Mouse (Mus musculus) hindbrain, embryonic 14.5 days (tissue): Measurements from ENCODE around the gene Ppp1r16b. TPM values are rescaled to one million over a fixed set of nuclear protein-coding genes. Genes with fewer than 3 reads are reported as not detected.
"Not testable (repeated sequence)": the region's sequence is repeated elsewhere in the genome, so short reads cannot be mapped to it uniquely, and the experiment has no call there.

Experiments used
- ATAC-seq: fragments of 200-750 bp; cut with Nextera tagmentation; 2 replicates; pipeline ENCODE4 v1.8.0; 2017; ENCODE audit warnings: moderate number of reproducible peaks, mild to moderate bottlenecking, moderate TSS enrichment, moderate library complexity; ENCODE audit not compliant: low FRiP score
- DNase-seq: peaks from one replicate; pipeline ENCODE4 v3.0.0-alpha.2; 2015; ENCODE audit warnings: low spot score
- H3K27ac ChIP-seq: fragments of 300-500 bp; sonication (generic); 2 replicates; pipeline ENCODE4 v1.5.1; 2014; ENCODE audit warnings: mild to moderate bottlenecking, moderate library complexity
- H3K27me3 ChIP-seq: fragments of 300-500 bp; sonication (generic); 2 replicates; pipeline ENCODE4 v1.6.1; 2014; ENCODE audit warnings: mild to moderate bottlenecking, low read length, mixed read lengths; ENCODE audit not compliant: control insufficient read depth, insufficient read depth
- H3K36me3 ChIP-seq: fragments of 300-500 bp; sonication (generic); replicated peaks from 2 replicates; pipeline ENCODE4 v1.6.1; 2014; ENCODE audit not compliant: control insufficient read depth, insufficient read depth
- H3K4me1 ChIP-seq: fragments of 300-500 bp; sonication (generic); replicated peaks from 2 replicates; pipeline ENCODE4 v1.6.1; 2014; ENCODE audit warnings: antibody characterized with exemption, low read length, mixed read lengths; ENCODE audit not compliant: control insufficient read depth, insufficient read depth
- H3K4me2 ChIP-seq: fragments of 300-500 bp; sonication (generic); replicated peaks from 2 replicates; pipeline ENCODE4 v1.6.1; 2014; ENCODE audit warnings: mild to moderate bottlenecking, moderate library complexity
- H3K4me3 ChIP-seq: fragments of 300-500 bp; sonication (generic); replicated peaks from 2 replicates; pipeline ENCODE4 v1.5.1; 2014; ENCODE audit warnings: mild to moderate bottlenecking, low read length
- H3K9ac ChIP-seq: fragments of 300-500 bp; sonication (generic); 2 replicates; pipeline ENCODE4 v1.6.1; 2014
- H3K9me3 ChIP-seq: fragments of 300-500 bp; sonication (generic); 2 replicates; pipeline ENCODE4 v1.6.1; 2016; ENCODE audit warnings: low read length; ENCODE audit not compliant: control insufficient read depth
- WGBS: fragments of 180-500 bp; shearing (Covaris S2); extraction: QIAGEN DNeasy Blood & Tissue Kit; methylation state at CpG from one replicate; pipeline ENCODE4 v1.1.7; 2014; 5-methylcytosine and 5-hydroxymethylcytosine counted together
- polyA plus RNA-seq: library from polyadenylated mRNA; unstranded; fragments of >200 nt; fragmentation: Nextera tagmentation; extraction: Ambion mirVana; gene quantifications from 2 replicates; pipeline ENCODE4 v1.2.1, GENCODE M21; 2014

The Ppp1r16b gene
- polyA plus RNA-seq, 1 experiment from 2014 or later, result 20.0 TPM

- H3K9me3 ChIP-seq, result no peaks in the 10 kb centered on the region
- H3K36me3 ChIP-seq, result no peaks in the 10 kb centered on the region
- ATAC-seq (no peak), DNase-seq (no peak)
- 92% methylated on average over 8 of the region's 8 CpGs for WGBS
- no peak overlapping the region for H3K4me3 ChIP-seq
- H3K4me2 ChIP-seq, result no peak overlapping the region
- no peak overlapping the region for H3K9ac ChIP-seq
- H3K4me1 ChIP-seq, result peaks cover 4% of the 10 kb centered on the region; the same call in 1 of the 2 replicates
- H3K27ac ChIP-seq, result no peak overlapping the region
- H3K27me3 ChIP-seq, result no peaks in the 10 kb centered on the region
Measured at GRCm38 (mm10) chr2:158735340-158735739, 70.1 kb downstream of the Ppp1r16b start.

- H3K9ac ChIP-seq, DNase-seq, H3K4me2 ChIP-seq, H3K4me3 ChIP-seq, H3K36me3 ChIP-seq, H3K9me3 ChIP-seq, H3K4me1 ChIP-seq, ATAC-seq, H3K27ac ChIP-seq, H3K27me3 ChIP-seq: not testable (repeated sequence)
- 88% methylated on average over 4 of the region's 4 CpGs for WGBS
Measured at GRCm38 (mm10) chr2:158736247-158736646, 71.0 kb downstream of the Ppp1r16b start.

GRCm38 (mm10) chr2:158738591-158738990, 73.4 kb downstream of the Ppp1r16b start:
- Histone ChIP-seq H3K27ac (no peak overlapping the region; the same call in 1 of the 2 replicates), H3K4me1 (peaks cover 4% of the 10 kb centered on the region; the same call in 1 of the 2 replicates), H3K9ac (no peak overlapping the region), H3K4me3 (no peak overlapping the region), H3K36me3 (no peaks in the 10 kb centered on the region), H3K27me3 (no peaks in the 10 kb centered on the region), H3K9me3 (no peaks in the 10 kb centered on the region), H3K4me2 (no peak overlapping the region)
- no peak for DNase-seq
- 41% methylated on average over 11 of the region's 11 CpGs for WGBS
- no peak; the same call in 1 of the 2 replicates for ATAC-seq

- WGBS, result 82% methylated on average over 3 of the region's 3 CpGs
- no peaks in the 10 kb centered on the region for H3K27me3 ChIP-seq
- no peak overlapping the region for H3K4me3 ChIP-seq
- H3K27ac ChIP-seq, result no peak overlapping the region
- ATAC-seq, result no peak
- H3K9me3 ChIP-seq, result no peaks in the 10 kb centered on the region
- no peak for DNase-seq
- no peak overlapping the region for H3K4me2 ChIP-seq
- H3K36me3 ChIP-seq, result no peaks in the 10 kb centered on the region
- H3K9ac ChIP-seq, result no peak overlapping the region
- H3K4me1 ChIP-seq, result peaks cover 4% of the 10 kb centered on the region; the same call in 1 of the 2 replicates
Measured at GRCm38 (mm10) chr2:158739113-158739512, 73.9 kb downstream of the Ppp1r16b start.

GRCm38 (mm10) chr2:158741011-158741501, 75.9 kb downstream of the Ppp1r16b start:
- ATAC-seq (0 out of 2 replicates have a peak, but pooled peaks have one; percentile 38), DNase-seq (no peak)
- no peaks in the 10 kb centered on the region for H3K9me3 ChIP-seq
- peaks cover 4% of the 10 kb centered on the region; the same call in 1 of the 2 replicates for H3K4me1 ChIP-seq
- no peaks in the 10 kb centered on the region for H3K27me3 ChIP-seq
- H3K4me2 ChIP-seq, result no peak overlapping the region
- H3K4me3 ChIP-seq, result no peak overlapping the region
- no peak overlapping the region for H3K27ac ChIP-seq
- H3K9ac ChIP-seq, result no peak overlapping the region
- 29% methylated on average over 9 of the region's 9 CpGs for WGBS
- H3K36me3 ChIP-seq, result no peaks in the 10 kb centered on the region

GRCm38 (mm10) chr2:158742431-158742830, 77.2 kb downstream of the Ppp1r16b start:
- H3K9me3 ChIP-seq, result no peaks in the 10 kb centered on the region
- H3K4me1 ChIP-seq, result peaks cover 4% of the 10 kb centered on the region; the same call in 1 of the 2 replicates
- no peak overlapping the region for H3K9ac ChIP-seq
- no peaks in the 10 kb centered on the region for H3K27me3 ChIP-seq
- no peaks in the 10 kb centered on the region for H3K36me3 ChIP-seq
- no peak for ATAC-seq
- 74% methylated on average over 5 of the region's 5 CpGs for WGBS
- H3K4me3 ChIP-seq, result no peak overlapping the region
- DNase-seq, result no peak
- H3K27ac ChIP-seq, result no peak overlapping the region
- no peak overlapping the region for H3K4me2 ChIP-seq

GRCm38 (mm10) chr2:158743518-158744141, 78.4 kb downstream of the Ppp1r16b start:
- H3K27me3 ChIP-seq, result no peaks in the 10 kb centered on the region
- H3K4me3 ChIP-seq, result no peak overlapping the region
- no peak overlapping the region for H3K27ac ChIP-seq
- WGBS, result 93% methylated on average over 11 of the region's 11 CpGs
- ATAC-seq (no peak), DNase-seq (no peak)
- H3K9ac ChIP-seq, result no peak overlapping the region
- H3K4me1 ChIP-seq, result 0 out of 2 replicates have a peak, but pooled peaks cover 4% of the 10 kb centered on the region
- no peak overlapping the region for H3K4me2 ChIP-seq
- H3K36me3 ChIP-seq, result no peaks in the 10 kb centered on the region
- no peaks in the 10 kb centered on the region for H3K9me3 ChIP-seq

GRCm38 (mm10) chr2:158745049-158745482, 79.9 kb downstream of the Ppp1r16b start:
- DNase-seq, result peak; percentile 73
- Histone ChIP-seq H3K27ac (no peak overlapping the region), H3K9ac (no peak overlapping the region), H3K4me3 (no peak overlapping the region), H3K4me2 (no peak overlapping the region), H3K9me3 (no peaks in the 10 kb centered on the region), H3K36me3 (no peaks in the 10 kb centered on the region), H3K4me1 (no peaks in the 10 kb centered on the region), H3K27me3 (no peaks in the 10 kb centered on the region)
- WGBS, result 18% methylated on average over 2 of the region's 2 CpGs
- no peak for ATAC-seq

- H3K27ac ChIP-seq, result no peak overlapping the region
- ATAC-seq, result no peak
- DNase-seq, result no peak
- no peak overlapping the region for H3K9ac ChIP-seq
- H3K4me1 ChIP-seq, result no peaks in the 10 kb centered on the region
- H3K9me3 ChIP-seq, result no peaks in the 10 kb centered on the region
- H3K27me3 ChIP-seq, result no peaks in the 10 kb centered on the region
- WGBS, result 81% methylated on average over 11 of the region's 11 CpGs
- no peak overlapping the region for H3K4me2 ChIP-seq
- no peaks in the 10 kb centered on the region for H3K36me3 ChIP-seq
- H3K4me3 ChIP-seq, result no peak overlapping the region
Measured at GRCm38 (mm10) chr2:158746164-158746563, 81.0 kb downstream of the Ppp1r16b start.
